Mouse (Mus musculus) heart, adult 8-10 months (tissue): Measurements from ENCODE around the gene Net1. TPM values are rescaled to one million over a fixed set of nuclear protein-coding genes. Genes with fewer than 3 reads are reported as not detected.
"Not testable (repeated sequence)": the region's sequence is repeated elsewhere in the genome, so short reads cannot be mapped to it uniquely, and the experiment has no call there.

Source experiments
- DNase-seq: peaks from one replicate; pipeline ENCODE4 v3.0.0; 2022; ENCODE audit warnings: low spot score
- microRNA-seq: library from miRNA; unstranded; fragments of <30 nt; microRNA quantifications from one replicate; pipeline ENCODE4 v1.2.0, GENCODE M21; 2022
- total RNA-seq, 4 experiments: library from RNA; stranded (reverse); gene quantifications; 2 replicates each; pipeline ENCODE4 v1.2.4; 2022

Net1 gene
- total RNA-seq, 4 experiments from 2014 or later, result 14.6 to 21.0 (median 18.4) TPM

DNA sequence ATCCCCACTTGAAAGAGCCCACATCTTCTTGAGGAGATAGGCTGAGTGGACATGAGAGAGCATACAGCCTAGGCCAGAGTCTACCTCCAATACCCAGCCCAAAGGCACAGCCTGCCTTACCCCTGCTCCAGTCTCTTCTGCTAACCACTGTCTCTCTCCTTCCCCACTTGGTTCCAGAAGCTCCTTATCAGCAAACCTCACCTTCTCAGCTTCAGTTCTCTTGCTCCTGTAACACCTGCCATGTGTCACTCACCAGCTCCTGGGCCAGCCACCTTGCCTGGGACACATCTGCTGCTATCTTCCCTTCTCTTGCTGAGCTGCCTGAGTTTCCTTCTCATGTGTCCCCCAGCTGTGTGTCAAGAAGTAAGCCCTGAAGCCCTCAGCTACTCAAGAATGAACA is 84.4 kb downstream of the Net1 start:
- not testable (repeated sequence) for DNase-seq

DNA sequence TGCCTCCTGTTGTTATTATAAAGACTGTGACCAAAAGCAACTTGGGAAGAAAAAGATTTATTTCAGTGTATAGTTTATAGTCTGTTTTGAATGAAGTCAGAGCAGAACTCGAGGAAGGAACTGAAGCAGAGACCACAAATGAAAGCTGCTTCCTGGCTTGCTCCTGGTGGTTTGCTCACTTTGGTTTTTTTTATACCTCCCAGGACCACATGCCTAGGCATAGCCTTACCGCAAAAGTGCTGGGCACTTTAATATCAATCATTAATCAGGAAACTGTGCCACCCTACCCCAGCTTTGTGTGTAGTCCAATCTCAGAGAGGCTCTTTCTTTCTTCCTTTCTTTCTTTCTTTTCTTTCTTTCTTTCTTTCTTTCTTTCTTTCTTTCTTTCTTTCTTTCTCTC is 85.6 kb downstream of the Net1 start:
- DNase-seq, result no peak

Small RNAs within 50 kb of the gene (microRNA-seq; reads per million reads assigned to microRNA genes)
- not detected for gene Gm22460

Other genes with a start within 250 kb of the Net1 start
- gene Calml3, start 113.9 kb downstream of the Net1 start, total RNA-seq, result not detected
- gene Calm4, start 80.5 kb downstream of the Net1 start, total RNA-seq, result not detected
- gene Calm5, start 64.0 kb downstream of the Net1 start, total RNA-seq, result not detected
- gene Tubal3, start 54 bp upstream of the Net1 start, total RNA-seq, result not detected
- gene Ucn3, start 27.1 kb upstream of the Net1 start, total RNA-seq, result not detected
- 10 to 100 TPM in 1 of 4 experiments, 1 to 10 TPM in 3; 6.3 to 13.4 (median 8.9) TPM for gene Akr1c14, start 130.8 kb upstream of the Net1 start, total RNA-seq
- not detected for gene Akr1c18, start 232.4 kb upstream of the Net1 start, total RNA-seq